Mouse (Mus musculus): ENCODE data around the gene Prodh2.
A peak's percentile ranks its signal among the peaks of the same experiment; 100 is the strongest.

The Prodh2 gene

DNA sequence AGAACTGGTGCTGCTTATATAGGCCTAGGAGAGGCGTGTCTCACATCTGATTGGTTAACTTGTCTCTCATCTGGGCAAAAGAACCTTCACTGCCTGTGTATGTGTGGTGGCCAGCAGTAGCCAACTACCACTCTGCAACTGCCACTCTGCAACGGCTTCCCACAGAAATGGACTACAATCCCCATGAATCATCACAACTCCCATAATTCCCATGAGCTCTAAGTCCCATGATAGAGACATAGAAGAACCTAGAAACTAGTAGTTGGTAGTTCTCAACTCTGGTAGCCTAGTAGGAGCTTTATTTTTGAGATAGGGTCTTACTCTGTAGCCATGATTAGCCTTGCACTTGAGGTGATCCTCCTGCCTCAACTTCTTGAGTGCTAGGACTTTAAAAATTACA, 56.5 kb downstream of the Prodh2 start:
- no peak for ATAC-seq (ENCODE audit: low TSS enrichment)

GRCm38 (mm10) chr7:30550603-30551002, 57.2 kb downstream of the Prodh2 start:
- no peak for ATAC-seq (ENCODE audit: low TSS enrichment)

DNA sequence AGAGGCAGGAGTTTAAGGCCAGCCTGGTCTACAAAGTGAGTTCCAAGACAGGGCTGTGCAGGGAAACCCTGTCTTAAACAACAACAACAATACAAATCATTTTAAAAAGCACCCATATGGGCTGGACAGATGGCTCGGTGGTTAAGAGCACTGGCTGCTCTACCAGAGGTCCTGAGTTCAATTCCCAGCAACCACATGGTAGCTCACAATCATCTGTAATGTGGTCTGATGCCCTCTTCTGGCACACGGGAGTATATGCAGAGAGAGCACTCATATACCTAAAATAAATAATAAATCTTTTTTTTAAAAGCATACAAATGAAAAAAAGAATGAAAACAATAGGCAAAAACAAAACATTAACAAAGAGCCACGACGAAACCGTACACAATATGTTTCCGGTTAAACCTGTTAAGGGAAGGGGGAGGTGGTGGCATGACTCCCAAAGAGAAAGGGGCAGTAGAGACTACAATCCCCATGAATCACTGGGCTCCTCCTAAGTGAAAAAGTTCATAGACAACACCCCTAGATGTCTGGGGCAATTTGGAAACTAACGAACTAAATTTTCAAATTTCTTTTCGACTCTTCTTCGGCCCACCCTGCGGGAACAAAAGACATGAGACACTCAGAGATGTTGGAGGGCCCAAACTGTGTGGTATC, 58.2 kb downstream of the Prodh2 start:
- ATAC-seq (ENCODE audit: low TSS enrichment) = peak; percentile 25; the same call in 1 of the 2 replicates

GRCm38 (mm10) chr7:30552102-30553020, 58.9 kb downstream of the Prodh2 start, which contains the start of the genes Hspb6 and Proser3:
Hspb6 (plus strand) TSS chr7:30552178.
Proser3 (minus strand) TSS chr7:30552299.
- ATAC-seq (ENCODE audit: low TSS enrichment) = peak; percentile 85

DNA sequence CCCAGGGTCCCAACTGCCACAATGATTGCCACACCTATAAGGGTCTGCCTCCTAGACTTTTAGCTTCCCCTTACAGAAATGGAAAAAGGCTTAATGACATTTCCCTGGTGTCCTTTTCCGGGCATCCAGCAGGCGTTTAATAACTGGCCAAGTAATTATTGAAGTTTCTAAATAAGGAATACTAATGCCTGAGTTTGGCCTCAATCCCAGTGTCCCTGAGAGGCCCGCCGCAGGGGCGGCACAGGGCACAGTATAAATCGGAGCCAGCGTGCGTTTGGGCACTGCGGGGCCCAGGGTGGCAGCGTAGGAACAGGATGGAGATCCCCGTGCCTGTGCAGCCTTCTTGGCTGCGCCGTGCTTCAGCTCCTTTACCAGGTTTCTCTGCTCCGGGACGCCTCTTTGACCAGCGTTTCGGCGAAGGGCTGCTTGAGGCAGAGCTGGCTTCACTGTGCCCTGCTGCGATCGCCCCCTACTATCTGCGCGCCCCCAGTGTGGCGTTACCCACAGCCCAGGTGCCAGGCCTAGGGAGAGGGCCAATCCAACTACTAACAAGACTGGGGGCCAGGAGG, 59.7 kb downstream of the Prodh2 start:
- 0 out of 2 replicates have a peak, but pooled peaks have one; percentile 14 for ATAC-seq (ENCODE audit: low TSS enrichment)

- no peak for ATAC-seq (ENCODE audit: low TSS enrichment)
Measured at GRCm38 (mm10) chr7:30553810-30554584, 60.6 kb downstream of the Prodh2 start.

DNA sequence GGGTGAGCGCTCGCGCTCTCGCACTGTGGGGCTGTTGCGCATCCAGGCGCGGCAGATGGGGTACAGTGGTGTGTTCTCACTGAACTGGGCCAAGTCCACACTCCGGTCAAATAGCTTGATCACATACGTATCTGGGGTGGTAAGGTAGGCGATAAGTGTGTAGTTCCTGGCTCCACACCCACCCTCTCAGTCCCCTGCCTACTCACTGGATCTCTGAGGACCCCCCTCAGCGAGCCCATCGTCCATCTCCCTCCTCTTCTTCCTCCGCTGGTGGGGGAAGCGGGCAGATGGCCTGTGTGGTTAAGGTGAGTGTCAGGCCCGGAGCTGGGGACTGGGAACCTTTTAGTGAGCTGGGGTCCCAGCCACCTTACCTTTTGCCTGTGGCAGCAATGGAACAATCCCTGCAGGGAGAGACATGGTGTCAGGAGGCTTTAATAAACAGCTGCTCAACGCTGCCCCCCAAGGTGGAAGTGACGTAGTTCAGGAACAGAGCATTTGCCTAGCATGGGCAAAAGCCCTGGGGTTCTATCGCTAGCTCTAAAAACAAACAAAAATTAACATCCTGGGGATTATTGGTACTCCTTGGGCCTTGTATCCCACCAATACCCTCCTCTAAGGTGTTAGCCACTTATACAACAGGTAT, 63.6 kb downstream of the Prodh2 start:
- ATAC-seq (ENCODE audit: low TSS enrichment) = no peak

DNA sequence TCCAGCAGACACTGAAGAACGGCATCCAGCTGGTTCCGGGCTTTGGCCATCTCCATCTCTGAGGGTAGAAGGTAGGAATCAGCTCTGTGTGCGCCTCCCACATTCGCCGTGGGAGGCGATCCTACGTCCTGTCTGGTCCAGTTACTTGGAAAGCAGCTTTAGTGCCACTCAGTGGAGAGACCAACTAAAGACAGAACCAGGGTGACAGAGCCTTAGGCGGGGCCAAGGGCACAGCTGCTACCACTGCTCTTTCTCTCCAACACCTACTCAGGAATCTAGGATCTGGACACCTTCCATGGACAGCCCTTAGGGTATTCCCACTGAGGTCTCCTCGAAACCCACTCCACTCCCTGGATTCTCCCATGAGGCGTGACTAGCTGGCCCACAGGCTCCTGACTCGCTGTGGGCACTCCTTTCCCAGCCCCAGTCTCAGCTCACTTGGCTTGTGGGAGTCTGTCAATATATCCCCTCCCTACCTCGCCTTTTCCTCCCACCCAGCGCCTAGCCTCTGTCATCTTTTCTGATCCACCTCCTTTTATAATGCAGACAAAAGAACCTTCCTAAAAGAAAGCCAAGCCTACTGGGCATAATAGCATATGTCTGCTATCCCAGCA, 64.6 kb downstream of the Prodh2 start:
- no peak for ATAC-seq (ENCODE audit: low TSS enrichment)

DNA sequence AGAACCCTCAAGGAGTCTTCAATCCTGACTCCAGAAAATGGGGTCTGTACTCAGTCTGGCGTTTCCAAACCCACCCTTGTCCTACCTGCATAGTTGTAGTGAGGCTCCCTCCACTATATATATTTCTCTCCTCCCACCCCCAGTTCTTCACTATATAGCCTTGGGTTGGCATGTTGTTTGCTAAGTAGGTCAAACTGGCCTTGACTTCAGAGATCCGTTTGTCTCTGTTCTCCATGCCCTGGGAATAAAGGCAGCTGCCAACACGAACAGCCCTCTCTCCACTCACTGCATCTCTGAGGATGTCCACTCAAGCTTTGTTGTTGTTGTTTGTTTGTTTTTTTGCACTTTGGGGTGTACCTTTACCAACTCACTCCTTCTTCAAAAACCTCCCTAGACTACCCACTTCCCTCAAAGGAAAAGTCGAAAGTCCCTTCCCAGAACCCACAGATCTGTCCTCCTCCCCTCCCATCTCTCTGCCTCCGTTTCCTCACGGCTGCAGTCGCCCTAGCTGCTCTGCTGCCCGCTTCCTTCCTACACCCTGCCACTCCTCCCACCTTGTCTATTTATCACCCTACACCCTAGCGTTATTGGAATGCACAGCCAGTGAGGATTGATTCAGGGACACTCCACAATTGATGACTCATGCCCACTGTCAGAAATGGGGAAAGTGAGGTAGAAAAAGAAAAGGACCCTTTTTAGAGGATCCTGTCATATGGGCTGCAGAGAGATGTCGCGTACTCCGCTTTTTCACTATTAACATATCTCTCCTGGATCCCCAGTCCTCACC, 65.4 kb downstream of the Prodh2 start:
- ATAC-seq (ENCODE audit: low TSS enrichment) = no peak

DNA sequence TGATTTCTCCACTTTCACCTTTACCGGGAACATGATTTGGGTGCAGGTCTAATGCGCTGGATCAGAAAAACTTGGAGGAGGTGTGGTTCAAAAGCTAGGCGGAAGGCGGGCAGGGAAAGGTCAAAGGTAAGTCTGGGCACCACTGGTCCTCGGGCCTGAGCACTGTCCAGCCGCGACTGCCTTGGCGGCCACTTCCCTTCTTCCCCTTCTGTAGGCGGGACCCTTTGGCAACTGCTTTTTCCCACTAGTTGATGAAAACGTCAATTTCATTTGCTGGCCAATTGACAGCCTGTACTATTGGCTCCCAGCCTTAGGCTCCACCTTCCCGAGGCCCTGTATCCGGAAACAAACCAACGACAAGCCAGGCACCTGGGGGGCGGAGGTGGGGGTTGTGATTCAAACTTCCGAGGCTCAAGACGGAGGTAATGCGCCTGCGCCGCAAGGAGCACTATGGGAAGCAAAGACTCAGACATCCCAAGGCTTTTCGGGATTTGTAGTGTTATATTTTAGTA, 66.1 kb downstream of the Prodh2 start, which contains the start of gene Lin37:
Gene Lin37, minus strand, starts transcription at position 396 of the 512 bp plus-strand sequence.
- ATAC-seq (ENCODE audit: low TSS enrichment) = peak; percentile 76

DNA sequence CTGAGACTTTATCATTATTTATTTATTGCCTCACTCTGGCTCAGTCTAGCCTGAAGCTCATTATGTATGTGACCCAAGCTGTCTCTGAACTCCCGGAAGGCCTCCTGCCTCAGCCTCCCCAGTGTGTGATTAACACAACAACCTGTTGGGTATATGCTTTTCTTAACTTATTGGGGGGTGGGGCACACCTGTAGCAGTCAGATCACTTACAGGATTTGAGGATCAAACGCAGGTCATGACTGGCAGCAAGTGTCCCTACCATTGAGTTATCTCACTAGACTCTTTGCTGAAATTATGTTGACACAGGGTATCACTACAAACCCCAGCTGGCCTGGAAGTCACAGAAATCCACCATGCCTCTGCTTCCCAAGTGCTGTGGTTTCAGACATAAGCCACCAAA, 66.9 kb downstream of the Prodh2 start:
- no peak for ATAC-seq (ENCODE audit: low TSS enrichment)

DNA sequence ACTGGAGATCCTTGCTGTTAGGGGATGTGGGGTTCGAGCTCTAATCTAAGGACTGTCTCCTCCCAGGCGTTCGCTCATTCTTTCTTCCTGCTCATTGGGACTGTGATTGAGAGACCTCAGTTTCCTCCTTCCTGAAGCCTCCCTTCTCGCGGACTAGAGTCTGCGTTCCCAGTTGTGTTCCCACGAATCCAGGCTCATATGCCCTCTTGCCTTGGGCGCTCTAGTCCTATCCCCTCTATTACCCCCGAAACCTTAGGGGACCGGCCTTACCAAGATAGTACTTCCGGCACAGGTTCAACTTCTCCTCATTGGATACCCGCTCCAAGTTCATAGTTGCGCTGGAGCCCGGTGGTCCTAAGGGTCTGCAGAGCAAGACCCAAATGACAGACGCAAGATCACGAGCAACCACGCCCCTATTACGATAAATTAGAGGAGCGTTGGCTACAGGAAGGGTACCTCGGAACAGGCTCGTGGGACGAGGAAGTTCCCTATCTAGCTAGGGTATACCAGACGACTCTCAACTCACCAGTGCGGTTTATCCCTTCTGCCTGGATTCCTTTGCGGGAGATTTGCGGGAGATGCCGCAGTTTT, 69.2 kb downstream of the Prodh2 start:
- no peak for ATAC-seq (ENCODE audit: low TSS enrichment)
